Mouse (Mus musculus): ENCODE results near the gene Jazf1.

DNA sequence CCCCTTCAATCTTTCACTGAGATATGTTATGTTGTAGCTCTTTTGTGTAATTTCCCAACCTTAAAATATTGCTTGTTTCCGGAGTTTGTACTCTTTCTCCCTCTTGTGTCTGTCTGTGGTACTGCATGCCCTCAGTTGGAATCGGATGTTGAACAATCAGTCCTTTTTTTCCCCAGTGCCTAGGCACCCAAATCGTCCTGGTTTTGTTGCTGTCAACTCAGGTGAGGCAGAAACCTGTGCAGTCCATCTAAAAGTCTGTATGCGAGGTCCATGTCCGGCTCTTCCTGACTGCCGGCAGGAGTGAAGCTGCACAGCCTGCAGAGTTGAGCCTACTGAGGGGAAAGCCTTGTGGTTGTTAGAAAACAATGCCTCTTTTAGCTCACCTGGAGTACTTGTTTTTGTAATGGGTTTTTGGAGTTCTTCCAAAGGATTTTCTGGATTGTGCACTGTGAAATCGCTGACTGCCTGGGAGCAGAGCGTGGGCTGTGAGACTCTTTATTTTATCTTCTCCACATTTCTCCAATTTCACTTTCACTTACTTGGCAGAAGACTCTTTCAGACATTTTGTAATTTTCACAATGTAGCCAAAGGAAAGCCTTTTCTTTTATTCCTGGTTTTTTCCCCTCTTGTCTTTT, 343.5 kb downstream of the Jazf1 start:
- no peak for TF ChIP-seq GATA1 (IDR thresholded peaks at IDR 0.05; ENCODE audit: low read length)
- no peak for TF ChIP-seq TAL1 (IDR thresholded peaks at IDR 0.05; ENCODE audit: low read length)
